Mouse (Mus musculus): ENCODE measurements at regions not wholly inside any gene's neighbourhood (a gene's known extent, or its start where the extent isn't known, plus 50 kb on each side); places are given as distances from the start of the nearest gene placed in this dataset.

GRCm38 (mm10) chr8:10898562-10899527 is 109.4 kb downstream of the Irs2 start:
- H3K36me3 ChIP-seq (ENCODE audit: control insufficient read depth in 1 of 2, insufficient read depth in 2 of 2, low read length in 2 of 2) = no peaks in the 10 kb centered on the region
- no peak overlapping the region for H3K9ac ChIP-seq (ENCODE audit: control insufficient read depth, low read depth, low read length, poor library complexity, severe bottlenecking)
- H3K4me3 ChIP-seq (ENCODE audit: control insufficient read depth in 1 of 2, insufficient read depth in 1 of 2, low read depth in 2 of 2, low read length in 2 of 2) = no peak overlapping the region
- H3K27ac ChIP-seq (ENCODE audit: control insufficient read depth, low read depth, low read length) = no peak overlapping the region
- H3K9me3 ChIP-seq (replicated peaks; ENCODE audit: insufficient read depth, low read length) = no peaks in the 10 kb centered on the region
- H3K4me1 ChIP-seq (ENCODE audit: control insufficient read depth in 1 of 2, insufficient read depth in 2 of 2, low read length in 2 of 2) = no peaks in the 10 kb centered on the region
- no peaks in the 10 kb centered on the region for H3K79me2 ChIP-seq (ENCODE audit: control insufficient read depth, insufficient read depth, low read length, poor library complexity)
- no peak for TF ChIP-seq BHLHE40 (IDR thresholded peaks at IDR 0.05; ENCODE audit: borderline replicate concordance, low read depth, low read length)
- no peak for TF ChIP-seq USF2 (IDR thresholded peaks at IDR 0.05; ENCODE audit: borderline replicate concordance in 1 of 2, insufficient read depth in 1 of 2, low read depth in 1 of 2, low read length in 2 of 2)
- TF ChIP-seq ELF1 (IDR thresholded peaks at IDR 0.05; ENCODE audit: low read depth, low read length) = no peak
- TF ChIP-seq MYC (IDR thresholded peaks at IDR 0.05; ENCODE audit: low read depth, low read length) = no peak
- no peaks in the 10 kb centered on the region; a peak in 2 of 4 replicates for H3K27me3 ChIP-seq (ENCODE audit: control insufficient read depth in 1 of 2, insufficient read depth in 2 of 2, low read length in 2 of 2)
- no peak for DNase-seq (ENCODE audit: low read depth, low spot score)

- Histone ChIP-seq H3K4me3 (ENCODE audit: control insufficient read depth in 1 of 2, insufficient read depth in 1 of 2, low read depth in 2 of 2, low read length in 2 of 2) (no peak overlapping the region), H3K27ac (ENCODE audit: control insufficient read depth, low read depth, low read length) (no peak overlapping the region), H3K36me3 (ENCODE audit: control insufficient read depth in 1 of 2, insufficient read depth in 2 of 2, low read length in 2 of 2) (no peaks in the 10 kb centered on the region), H3K4me1 (ENCODE audit: control insufficient read depth in 1 of 2, insufficient read depth in 2 of 2, low read length in 2 of 2) (no peaks in the 10 kb centered on the region), H3K79me2 (ENCODE audit: control insufficient read depth, insufficient read depth, low read length, poor library complexity) (no peaks in the 10 kb centered on the region), H3K9me3 (replicated peaks; ENCODE audit: insufficient read depth, low read length) (no peaks in the 10 kb centered on the region), H3K27me3 (ENCODE audit: control insufficient read depth in 1 of 2, insufficient read depth in 2 of 2, low read length in 2 of 2) (no peaks in the 10 kb centered on the region; a peak in 2 of 4 replicates), H3K9ac (ENCODE audit: control insufficient read depth, low read depth, low read length, poor library complexity, severe bottlenecking) (no peak overlapping the region)
- TF ChIP-seq KAT2A (conservative IDR thresholded peaks at IDR 0.05; ENCODE audit: low read depth, low read length) (no peak), TCF12 (IDR thresholded peaks at IDR 0.05; ENCODE audit: low read depth, low read length) (no peak), GATA1 (IDR thresholded peaks at IDR 0.05; ENCODE audit: low read depth, low read length) (no peak), MXI1 (IDR thresholded peaks at IDR 0.05; ENCODE audit: low read depth, low read length) (no peak), EP300 (IDR thresholded peaks at IDR 0.05; ENCODE audit: low read depth in 1 of 2, low read length in 2 of 2) (no peak), UBTF (IDR thresholded peaks at IDR 0.05; ENCODE audit: borderline replicate concordance, insufficient read depth, low read depth, low read length) (no peak)
- no peak for DNase-seq (ENCODE audit: low read depth, low spot score)
Measured at GRCm38 (mm10) chr8:10897573-10897972, 110.7 kb downstream of the Irs2 start.

- no peaks in the 10 kb centered on the region for H3K4me1 ChIP-seq (ENCODE audit: control insufficient read depth in 1 of 2, insufficient read depth in 2 of 2, low read length in 2 of 2)
- no peak overlapping the region for H3K9ac ChIP-seq (ENCODE audit: control insufficient read depth, low read depth, low read length, poor library complexity, severe bottlenecking)
- H3K4me3 ChIP-seq (ENCODE audit: control insufficient read depth in 1 of 2, insufficient read depth in 1 of 2, low read depth in 2 of 2, low read length in 2 of 2) = no peak overlapping the region
- TF ChIP-seq NELFE (IDR thresholded peaks at IDR 0.05; ENCODE audit: low read depth, low read length) (no peak), SMC3 (IDR thresholded peaks at IDR 0.05; ENCODE audit: low read depth, low read length) (no peak), CTCF (IDR thresholded peaks at IDR 0.05 in 2 of 3, conservative IDR thresholded peaks at IDR 0.05 in 1 of 3; ENCODE audit: control insufficient read depth in 1 of 3, insufficient read depth in 1 of 3, low read depth in 2 of 3, low read length in 3 of 3, poor library complexity in 1 of 3, severe bottlenecking in 1 of 3) (no peak), GATA1 (IDR thresholded peaks at IDR 0.05; ENCODE audit: low read depth, low read length) (no peak), ZMIZ1 (IDR thresholded peaks at IDR 0.05; ENCODE audit: low read depth, low read length) (no peak), KAT2A (conservative IDR thresholded peaks at IDR 0.05; ENCODE audit: low read depth, low read length) (no peak), GABPA (IDR thresholded peaks at IDR 0.05; ENCODE audit: low read depth, low read length) (no peak), USF2 (IDR thresholded peaks at IDR 0.05; ENCODE audit: borderline replicate concordance in 1 of 2, insufficient read depth in 1 of 2, low read depth in 1 of 2, low read length in 2 of 2) (no peak), POLR2AphosphoS2 (IDR thresholded peaks at IDR 0.05; ENCODE audit: low read length) (no peak), ZKSCAN1 (IDR thresholded peaks at IDR 0.05; ENCODE audit: low read depth, low read length) (no peak), MAZ (IDR thresholded peaks at IDR 0.05; ENCODE audit: low read depth, low read length) (no peak), ELF1 (IDR thresholded peaks at IDR 0.05; ENCODE audit: low read depth, low read length) (no peak)
- H3K79me2 ChIP-seq (ENCODE audit: control insufficient read depth, insufficient read depth, low read length, poor library complexity) = no peaks in the 10 kb centered on the region
- H3K27me3 ChIP-seq (ENCODE audit: control insufficient read depth in 1 of 2, insufficient read depth in 2 of 2, low read length in 2 of 2) = no peaks in the 10 kb centered on the region; a peak in 2 of 4 replicates
- no peak for DNase-seq (ENCODE audit: low read depth, low spot score)
- no peaks in the 10 kb centered on the region for H3K9me3 ChIP-seq (replicated peaks; ENCODE audit: insufficient read depth, low read length)
- no peaks in the 10 kb centered on the region for H3K36me3 ChIP-seq (ENCODE audit: control insufficient read depth in 1 of 2, insufficient read depth in 2 of 2, low read length in 2 of 2)
- no peak overlapping the region for H3K27ac ChIP-seq (ENCODE audit: control insufficient read depth, low read depth, low read length)
Measured at GRCm38 (mm10) chr8:10895178-10895577, 113.1 kb downstream of the Irs2 start.
